Mouse (Mus musculus) lung, adult 2 months (tissue): ENCODE measurements around the gene Ldlr.

Experiments used
- CTCF ChIP-seq: fragments of 200-500 bp; IDR thresholded peaks from 2 replicates; pipeline ENCODE4 v1.5.1; 2011; ENCODE audit warnings: mild to moderate bottlenecking, low read length, control low read depth; ENCODE audit not compliant: insufficient read depth
- POLR2A ChIP-seq: fragments of 200-500 bp; IDR thresholded peaks from 2 replicates; pipeline ENCODE4 v1.6.1; 2011; ENCODE audit warnings: low read depth, mild to moderate bottlenecking, control low read depth, low read length, borderline replicate concordance; ENCODE audit errors: extremely low read depth

GRCm38 (mm10) chr9:21726218-21726975 lies 3.1 kb downstream of the Ldlr start:
- TF ChIP-seq CTCF (no peak), POLR2A (no peak)
